Mouse (Mus musculus) ES-Bruce4 (cell line): Measurements from ENCODE around the gene Lhpp.

Source experiments
- CTCF ChIP-seq: IDR thresholded peaks from one replicate; pipeline ENCODE4 v1.8.1; 2011; ENCODE audit warnings: low read depth, low read length
- POLR2A ChIP-seq: IDR thresholded peaks from one replicate; pipeline ENCODE4 v1.8.1; 2011; ENCODE audit warnings: low read length; ENCODE audit not compliant: insufficient read depth

DNA sequence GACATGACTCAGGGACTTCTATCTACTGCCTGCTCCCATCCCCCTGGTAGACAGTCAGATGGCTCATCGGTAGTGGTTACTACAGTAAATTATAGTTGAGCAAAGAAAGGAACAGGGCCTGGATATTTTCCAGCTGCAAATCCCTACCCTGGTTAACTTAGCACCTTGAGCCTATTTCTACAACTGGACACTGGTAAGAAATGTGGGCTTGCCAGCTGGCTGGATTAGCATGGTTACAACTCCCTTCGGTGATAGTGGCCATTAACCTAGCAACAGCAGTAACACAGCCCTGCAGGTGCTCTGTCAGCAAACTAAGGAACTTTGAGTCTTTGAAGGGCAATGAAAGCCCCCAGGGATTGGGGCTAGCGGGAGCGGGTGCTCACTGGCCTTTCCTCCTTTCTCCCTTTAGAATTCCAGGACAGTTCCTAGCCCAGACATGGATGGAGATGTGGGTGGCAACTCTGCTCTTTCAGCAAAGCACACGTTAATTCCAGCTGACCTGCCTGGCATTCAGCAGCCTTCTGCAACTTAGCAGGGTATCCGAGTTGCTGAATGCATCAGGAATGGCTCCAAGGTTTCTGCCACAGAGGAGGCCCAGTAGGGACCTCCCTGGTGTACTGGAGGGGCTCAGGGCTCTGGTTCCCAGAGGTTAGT is 121.8 kb downstream of the Lhpp start:
- no peak for TF ChIP-seq CTCF
- TF ChIP-seq POLR2A, result no peak
